Mouse (Mus musculus) heart, adult 18-20 months (tissue): ENCODE results near the gene Agrn. TPM values are rescaled to one million over a fixed set of nuclear protein-coding genes. Genes with fewer than 3 reads are reported as not detected.

Source experiments
- DNase-seq, 2 experiments: peaks; one replicate each; pipeline ENCODE4 v3.0.0; 2021 to 2022; ENCODE audit warnings: mixed read lengths in 1 of 2
- total RNA-seq, 2 experiments: library from RNA; stranded (reverse); gene quantifications; 2 replicates each; pipeline ENCODE4 v1.2.3; 2021

The Agrn gene
- total RNA-seq, 2 experiments from 2014 or later = 22.6 to 24.7 TPM

DNA sequence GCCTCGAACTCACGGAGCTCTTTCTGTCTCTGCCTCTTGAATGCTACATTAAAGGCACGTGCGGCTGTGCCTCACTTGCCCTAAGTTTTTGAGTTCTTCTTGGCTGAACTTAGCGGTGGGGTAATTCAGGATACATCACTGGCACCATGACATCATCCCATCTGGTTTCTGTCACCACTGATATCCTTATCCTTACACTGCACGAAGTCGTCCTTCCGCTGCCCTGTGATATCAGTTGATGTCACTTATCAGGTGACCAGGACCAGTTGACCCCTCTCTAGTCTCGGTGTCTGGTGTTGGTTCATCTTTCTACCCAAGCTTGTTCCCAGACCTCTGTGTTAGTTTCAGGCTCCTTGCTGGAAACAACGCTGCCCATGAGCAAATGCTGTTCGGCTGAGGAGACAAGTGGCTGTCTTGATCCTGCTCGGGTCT is 5.2 kb upstream of the Agrn start:
- DNase-seq = peak in 1 of 2 experiments; percentile 39

DNA sequence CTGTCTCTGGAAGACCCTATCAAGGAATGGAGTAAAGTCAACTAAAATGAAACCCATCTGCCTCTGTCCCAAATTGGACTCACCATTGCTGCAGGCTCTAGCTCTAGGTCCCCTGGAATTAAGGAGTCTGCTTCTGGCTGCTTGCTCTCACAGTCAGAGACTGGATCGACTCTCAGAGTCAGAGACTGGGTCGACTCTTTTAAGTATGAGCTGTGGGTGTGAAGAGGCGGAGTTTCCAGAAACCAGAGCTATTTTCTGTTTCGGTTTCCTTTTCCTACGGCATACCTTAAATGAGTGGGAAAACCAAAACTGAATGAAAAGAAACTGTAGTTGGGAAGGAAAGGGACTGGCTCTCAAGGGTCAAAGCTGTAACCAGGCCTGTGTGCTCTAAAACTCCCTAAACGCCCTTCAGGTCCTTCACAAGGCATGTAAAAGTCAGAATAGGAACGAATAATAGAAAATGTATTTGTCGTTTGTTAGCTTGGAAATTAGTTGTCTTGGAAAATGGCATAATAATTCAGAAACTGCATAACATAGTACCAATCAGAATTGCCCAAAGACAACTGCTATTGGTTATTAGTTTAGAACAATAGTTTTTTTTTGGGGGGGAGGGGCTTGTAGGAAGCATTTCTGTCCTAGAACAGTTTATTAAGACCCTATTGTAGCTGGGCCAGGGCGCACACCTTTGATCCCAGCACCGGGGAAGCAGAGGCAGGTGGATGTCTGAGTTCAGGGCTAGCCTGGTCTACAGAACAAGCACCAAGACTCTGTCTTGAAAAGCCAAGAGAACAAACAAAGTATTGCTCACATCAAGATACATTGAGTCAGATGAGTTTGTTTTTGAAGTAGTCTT is 3.6 kb upstream of the Agrn start, which contains the start of gene Isg15:
Gene Isg15, minus strand, starts transcription at position 196 of the 853 bp plus-strand sequence.
- DNase-seq = peak; percentile 54 to 63

DNA sequence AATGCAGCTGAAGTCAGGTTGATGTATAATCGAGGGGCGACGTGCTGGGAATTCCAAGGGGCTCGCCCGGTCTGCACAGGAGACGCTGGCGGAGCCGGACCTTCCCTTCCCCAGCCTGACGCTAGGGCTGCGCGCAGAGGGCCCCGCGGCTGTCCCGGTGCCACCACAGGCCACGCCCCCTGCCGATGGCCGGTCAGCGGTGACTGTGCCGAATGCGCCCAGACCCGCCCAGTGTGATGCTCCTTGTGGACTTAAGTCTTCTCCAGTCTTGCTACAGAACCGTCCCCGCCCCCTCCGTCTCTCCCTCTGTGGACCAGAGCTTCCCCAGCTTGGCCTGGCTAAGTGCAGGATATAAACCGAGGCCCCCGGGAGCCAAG is 529 bp upstream of the Agrn start:
- peak; percentile 88 to 94 for DNase-seq

DNA sequence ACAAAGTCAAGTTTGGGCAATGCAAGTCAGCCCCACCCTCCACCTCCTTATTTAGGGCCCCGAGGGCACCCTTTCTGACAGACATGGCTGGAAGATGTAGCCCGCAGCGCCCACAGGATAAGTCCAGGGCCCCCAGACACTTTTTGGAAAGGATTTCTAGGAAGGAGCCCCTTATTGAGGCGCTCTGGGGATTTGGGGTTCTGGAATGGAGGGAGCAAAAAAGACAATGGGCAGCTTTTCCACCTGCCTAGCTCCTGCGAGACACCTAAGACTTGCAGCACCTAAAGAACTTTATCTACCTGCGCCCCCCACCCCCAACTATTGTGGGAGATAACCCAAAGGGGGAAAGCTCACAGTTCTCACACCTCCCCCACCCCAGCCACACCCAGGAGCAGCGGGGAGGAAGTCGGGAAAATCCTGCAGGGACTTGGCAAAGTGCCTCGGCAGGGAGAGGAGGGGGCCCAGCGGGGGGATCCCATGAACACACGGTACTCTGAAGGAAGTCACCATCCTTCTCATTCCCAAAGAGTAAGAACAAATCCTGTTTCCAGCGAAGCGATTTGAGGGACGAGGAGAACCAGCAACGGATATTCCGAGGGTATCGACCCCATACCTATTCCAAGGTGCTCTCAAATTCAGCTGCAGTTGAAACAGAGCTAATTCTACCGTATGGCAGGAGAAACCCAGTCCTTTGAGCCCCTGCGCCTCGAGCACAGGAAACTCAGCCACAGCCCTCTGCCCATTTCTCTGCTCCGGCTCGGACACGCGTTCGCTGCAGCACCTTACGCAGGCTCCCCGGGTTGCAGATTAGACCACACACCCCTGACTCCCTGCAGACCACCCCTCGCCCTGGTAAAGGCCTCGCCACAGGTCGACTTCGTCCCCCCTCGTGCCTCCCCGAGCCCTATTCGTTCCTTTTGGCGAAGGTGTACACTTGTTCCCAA is 1.1 kb downstream of the Agrn start:
- peak; percentile 60 to 69 for DNase-seq

DNA sequence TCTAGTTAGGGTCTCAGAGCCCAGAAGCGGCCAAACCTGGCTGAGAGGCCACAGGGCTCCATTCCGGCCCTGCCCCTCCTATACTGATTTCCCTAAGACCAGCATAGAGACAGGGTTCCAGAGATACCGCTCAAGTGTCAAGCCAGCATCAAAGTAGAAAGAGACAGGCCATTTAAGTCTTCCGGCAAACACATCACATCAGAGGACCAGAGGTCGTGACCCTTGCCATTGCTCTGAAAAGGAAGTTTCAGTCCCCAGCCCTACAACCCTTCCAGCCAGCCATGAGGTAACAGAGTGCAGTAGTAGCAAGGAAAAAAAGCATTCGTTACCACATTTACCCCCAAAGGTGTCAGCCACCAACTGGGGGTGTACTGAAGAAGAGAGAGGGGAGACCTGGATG is 2.9 kb downstream of the Agrn start:
- DNase-seq = no peak

DNA sequence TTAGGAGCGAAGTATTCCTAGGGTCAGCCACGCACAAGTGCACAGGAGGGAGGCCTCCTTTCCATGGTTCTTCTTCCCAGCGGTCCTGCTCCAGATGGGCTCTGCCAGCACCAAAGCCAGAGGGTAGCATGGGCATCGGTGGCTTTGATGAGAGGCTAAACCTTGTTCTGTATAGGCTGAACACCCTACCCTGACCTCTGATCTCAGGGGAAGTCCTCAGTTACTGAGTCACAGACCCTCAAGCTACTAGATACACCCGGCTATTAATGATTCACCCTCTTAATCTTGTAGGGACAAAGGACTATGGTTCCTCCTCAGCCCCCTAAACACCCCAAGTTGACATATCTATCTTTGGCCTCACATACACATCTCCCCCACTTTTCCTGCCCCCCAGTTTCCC is 3.4 kb downstream of the Agrn start:
- no peak for DNase-seq

DNA sequence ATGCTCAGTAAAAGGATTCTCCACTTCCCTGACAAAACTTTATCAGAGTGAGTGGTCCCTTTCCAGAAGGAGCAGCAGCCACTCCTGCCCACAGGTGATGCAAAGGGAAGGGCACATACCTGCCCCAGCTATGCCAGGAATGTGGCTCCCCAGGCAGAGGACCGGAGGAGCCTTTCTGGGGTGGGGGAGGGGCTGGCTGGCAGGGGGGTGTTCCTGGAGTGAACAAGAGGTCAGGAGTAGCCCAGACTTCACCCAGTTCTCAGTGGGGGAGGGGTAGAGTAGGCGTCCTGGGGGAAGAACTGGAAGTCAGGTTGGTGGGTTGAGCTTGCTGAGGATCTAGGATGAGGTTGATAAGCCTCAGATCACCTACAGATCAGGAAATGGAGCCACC is 4.1 kb downstream of the Agrn start:
- DNase-seq = no peak

DNA sequence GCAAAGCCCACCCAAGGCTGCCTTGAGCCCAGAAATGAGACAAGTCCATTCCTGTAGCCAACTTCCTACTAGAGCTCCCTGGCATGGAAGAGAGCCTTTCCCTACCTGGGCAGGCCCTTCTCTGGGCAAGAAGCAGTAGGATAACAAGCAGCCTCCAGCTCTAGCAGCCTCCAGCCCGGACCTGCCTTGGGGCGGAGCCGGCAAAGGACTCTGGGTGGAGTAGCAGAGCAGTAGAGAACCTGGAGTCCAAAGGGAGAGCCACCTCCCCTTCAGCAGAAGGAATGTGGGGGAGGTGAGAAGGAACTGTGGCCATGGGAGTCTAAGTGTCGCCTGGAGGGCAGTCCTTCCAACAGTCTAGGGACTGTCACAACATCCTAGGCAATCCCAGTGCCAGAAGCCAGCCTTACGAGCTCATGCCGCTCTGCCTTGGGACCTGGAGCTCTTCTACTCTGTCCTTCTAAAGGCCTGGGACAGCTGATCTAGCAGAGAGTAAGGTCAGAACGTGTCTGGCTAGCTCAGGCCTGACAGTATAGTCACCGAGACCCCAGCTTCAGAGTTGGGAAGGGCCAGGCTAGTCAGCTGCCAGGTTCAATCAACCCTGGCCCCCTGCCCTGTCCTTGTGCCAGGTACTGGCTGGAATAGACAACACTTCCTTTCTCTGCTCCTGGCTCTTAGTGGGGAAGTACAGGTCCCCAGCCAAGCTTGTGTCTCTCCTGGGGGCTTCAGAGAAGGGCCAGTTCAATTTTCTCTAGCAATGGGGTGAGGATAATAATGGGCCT is 4.7 kb downstream of the Agrn start:
- DNase-seq = peak; percentile 42 to 49

DNA sequence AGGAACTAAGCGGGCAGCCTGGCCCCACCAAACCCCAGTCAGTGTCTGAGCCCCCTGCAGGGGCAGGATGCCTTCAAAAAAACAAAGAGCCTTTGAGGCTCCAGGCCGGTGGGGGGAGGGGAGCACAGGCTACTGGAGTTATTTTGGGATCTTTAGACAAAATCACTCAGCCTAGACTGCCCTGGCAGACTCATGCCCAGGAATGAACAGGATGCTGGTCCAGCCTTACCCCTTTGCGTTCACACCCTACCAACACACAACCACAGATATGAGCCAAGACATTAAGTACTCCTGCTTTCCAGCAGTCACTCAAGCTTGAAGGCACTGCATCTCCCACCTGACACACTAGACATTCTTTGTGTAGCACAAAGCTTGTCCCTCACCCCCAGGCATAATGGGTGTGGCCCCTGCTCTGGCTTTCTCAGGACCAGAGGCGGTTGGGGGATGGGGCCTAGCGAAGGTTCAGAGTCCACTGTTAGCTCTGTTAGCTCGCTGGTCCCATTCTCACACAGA is 8.4 kb downstream of the Agrn start:
- DNase-seq = no peak

DNA sequence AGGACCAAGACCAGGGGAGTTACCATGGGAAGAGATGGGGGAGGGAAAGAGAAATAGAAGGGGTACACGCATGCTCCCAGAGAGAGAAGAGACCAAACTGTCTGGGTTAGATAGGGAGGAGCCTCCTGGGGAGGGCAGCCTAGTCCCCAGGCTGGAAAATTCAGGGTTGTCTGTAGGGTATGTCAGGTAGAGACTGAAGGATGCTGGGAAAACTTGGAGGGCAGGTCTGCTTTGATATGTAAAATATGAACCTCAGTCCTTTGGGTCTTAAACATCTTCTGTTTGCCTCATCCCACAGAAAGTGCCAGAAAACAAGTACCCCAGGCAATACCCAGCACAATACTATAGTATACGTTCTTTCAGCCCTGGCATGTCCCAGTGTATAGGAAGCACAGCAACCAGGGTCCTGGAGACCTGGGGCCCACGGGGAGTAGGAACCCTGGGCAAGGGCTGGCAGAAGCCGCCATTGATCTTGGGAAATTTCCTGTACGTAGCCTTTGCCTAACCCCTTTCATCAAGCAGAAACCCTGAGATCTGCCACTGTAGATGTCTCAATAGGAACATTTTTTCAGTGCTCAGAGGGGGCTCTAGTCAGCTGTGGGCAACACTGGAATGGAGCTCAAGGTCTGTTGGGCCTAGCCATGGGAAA is 9.0 kb downstream of the Agrn start:
- DNase-seq = no peak

DNA sequence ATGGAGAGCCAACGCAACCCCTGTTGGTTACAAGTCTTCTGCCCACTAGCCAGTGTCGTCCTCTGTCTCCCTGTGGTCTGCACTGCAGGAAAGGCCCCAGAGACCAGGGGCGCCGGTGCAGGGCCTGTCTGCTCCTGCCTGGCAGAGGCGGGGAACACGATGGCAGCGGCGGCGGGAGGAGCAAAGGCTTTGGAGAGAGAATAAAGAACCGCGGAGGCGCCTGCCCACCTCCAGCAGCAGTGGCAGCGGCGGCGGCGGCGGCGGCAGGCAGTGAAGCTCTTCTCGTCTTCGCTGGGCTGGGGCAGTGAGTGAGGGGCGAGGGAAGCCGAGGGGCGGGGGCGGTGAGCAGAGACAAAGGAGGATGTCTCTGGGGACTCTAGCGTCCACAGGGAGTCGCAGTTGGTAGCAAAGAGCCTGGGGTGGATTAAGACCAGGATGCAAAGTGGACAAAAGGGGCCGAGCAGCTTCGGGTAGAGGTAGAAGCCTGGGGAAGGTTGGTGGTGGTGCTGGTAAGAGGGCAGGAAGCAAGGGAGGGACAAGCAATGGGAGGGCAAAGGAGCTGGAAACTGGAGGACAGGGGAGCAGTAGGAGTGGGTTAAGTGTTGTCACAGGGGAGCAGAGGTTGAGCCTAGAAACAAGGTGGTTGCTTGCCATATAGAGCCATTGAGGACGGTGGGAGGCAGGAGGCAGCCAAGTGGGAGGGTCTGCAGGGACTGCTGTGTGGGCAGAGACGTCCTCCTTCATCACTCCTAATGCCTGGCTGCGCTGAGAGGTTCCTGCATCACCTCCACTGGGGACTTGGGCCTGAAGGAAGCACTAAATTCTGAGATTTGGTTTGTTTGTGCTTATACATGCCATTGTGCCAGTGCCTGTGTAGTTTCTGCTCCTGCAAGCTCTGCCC is 11.1 kb downstream of the Agrn start:
- no peak for DNase-seq

DNA sequence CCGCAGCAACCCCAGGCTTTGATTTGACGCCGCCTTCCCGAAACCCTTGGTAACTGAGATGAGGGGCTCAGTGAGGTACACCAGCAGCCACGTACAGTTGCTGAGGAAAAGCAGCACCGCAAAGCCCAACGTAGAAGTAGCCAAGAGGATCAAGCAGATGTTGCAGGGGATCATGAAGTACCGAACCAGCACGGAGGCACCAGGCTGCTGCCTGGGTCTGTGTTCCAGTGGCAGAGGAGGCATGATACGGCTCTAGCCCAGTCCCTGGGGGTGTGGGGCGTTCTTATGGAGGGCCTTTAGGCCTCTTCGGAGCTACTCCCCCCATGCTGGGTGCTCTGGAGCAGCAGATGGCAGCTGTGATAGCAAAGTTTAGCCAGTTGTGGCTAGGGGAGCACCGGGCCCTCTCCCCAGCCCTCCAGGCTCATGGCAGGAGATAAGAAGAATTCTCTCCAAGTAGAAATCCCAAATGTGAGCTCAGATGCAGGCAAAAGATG is 11.8 kb downstream of the Agrn start:
- DNase-seq = no peak

DNA sequence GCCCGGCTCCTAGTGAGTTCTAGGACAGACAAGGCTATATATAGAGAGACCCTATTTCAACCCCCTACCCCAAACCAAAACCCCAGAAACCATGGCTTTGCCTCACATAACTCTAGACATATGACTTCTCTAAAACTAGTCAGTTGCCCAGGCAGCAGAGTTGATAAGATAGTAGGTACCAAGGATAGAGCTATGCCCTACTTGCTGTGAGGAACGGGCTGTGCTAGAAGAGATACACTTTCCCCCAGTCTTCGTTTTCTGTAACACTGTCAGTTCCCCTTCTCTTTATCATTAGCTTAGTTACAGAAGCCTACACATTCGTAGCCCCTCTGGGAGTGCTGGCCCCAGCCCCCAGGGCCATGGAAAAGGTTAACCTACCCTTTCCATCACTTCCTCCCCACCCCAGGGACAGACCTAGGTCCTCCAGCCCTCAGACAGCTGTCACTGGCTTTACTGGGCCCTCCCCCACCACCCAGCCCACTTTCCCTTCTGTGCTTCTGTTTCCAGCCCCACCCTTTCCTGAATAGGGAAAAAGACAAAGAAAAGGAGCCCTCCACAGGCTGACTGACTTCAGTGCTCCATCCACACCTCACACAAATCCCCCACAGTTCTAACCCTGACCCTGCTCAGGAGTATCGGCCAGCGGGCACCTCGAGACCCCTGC is 12.9 kb downstream of the Agrn start:
- DNase-seq = peak in 1 of 2 experiments; percentile 48

DNA sequence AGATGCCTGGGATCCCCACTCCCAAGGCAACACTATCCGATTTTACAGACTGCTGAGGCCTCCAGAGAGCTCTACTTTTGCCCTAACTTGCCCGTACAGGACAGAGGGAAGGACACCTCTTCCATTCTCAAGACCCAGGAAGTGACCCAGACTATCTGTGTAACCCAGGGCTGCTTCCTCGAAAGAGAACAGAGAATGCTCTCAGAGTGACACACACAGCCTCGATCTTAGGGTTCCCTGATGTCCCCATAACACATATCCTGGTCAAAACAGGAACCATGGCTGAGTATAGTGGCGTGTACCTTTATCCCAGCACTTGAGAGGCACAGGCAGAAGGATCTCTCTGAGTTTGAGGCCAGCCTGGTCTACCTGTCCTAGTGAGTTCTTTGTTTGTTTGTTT is 13.5 kb downstream of the Agrn start:
- no peak for DNase-seq

DNA sequence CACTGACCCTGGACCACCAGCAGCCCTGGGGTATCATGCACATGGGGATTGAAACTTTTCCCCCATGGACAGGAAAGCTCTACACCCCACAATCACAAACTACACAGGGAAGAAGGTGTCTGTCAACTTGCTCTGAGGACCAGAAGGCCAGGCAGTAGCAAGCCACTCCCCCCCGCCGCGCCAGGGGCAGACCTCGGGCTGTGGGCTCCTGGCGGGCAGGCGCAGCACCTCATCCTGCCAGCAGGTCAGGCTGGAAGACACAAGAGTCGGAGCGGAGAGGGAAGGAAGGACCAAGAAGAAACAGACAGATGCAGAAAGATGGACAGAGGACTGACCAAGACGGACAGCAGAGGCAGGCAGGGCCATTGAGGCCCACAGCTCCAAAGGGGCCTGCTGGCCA is 19.7 kb downstream of the Agrn start:
- DNase-seq = no peak

DNA sequence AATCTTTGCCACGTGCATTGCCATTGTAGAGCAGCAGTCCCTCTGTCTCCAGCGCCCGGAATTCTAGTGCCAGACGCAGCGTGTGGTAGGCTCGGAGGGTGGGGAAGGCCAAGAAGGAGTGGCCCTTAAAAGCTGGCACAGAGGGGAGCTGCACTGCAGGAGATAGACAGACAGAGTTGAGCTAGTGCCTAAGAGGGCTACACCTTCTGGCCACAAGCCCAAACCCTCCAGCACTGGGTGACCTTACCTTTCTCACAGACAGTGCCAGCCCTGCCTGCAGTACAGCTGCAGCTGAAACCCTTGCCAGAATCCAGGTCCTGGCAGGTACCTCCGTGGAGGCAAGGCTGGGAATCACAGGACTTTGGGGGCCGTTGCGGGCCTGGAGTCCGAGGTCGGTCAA is 25.5 kb downstream of the Agrn start:
- DNase-seq = peak; percentile 73 to 85

DNA sequence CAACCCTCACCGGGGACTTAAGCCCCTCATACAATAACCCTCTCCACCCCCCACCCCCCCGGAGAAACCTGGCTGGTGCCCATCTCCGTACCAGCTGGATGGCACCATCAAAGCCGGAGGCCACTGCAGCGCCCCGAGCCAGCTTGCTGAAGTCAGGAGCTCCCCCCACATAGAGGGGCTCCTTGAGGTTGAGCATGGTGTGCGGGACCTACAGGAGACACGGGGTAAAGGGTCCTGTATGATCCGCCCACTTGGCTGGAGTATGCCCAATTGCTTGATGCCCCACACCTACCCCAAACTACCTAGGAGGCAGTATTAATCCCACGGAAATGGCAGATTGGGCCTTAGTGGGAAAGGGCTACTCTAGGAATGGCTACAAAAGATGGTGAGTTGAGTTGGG is 28.2 kb downstream of the Agrn start:
- no peak for DNase-seq

DNA sequence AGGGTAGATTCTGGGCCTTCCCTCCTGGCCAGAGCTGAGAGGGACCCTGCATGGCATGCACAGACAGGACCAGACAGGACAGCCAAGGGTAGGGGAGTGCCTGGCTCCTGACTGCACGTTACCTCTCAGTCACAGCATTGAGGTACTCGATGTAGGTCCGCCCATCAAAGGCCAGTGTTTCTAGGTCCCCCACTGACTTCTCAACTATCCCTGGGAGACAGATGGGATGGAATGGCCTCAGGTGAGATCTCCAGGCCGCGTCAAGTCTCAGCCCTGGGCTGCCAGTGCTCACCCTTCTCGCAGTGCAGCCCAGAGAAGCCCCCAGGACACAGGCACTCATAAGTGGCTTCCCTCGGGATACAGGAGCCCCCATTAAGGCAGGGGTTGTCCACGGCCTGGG is 28.7 kb downstream of the Agrn start:
- DNase-seq = no peak

DNA sequence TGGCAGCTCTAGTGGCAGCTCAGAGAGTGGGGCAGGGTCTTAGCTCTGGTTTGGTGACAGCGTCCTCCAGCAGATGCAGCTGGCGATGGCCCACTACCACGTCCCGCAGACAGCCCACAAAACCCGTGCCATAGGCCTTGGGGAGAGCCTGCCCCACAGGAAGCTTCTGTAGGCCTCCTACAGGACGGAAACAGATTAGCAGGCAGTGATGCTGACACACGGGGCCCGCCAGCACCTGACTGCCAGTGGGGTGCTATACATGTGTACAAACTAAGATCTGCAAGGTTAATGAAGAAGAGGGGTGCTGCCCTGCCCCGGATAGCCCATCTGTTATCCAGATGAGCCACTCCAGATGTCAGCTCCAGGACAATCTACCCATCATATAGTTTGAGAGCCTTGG is 30.8 kb downstream of the Agrn start:
- DNase-seq = peak in 1 of 2 experiments; percentile 0

DNA sequence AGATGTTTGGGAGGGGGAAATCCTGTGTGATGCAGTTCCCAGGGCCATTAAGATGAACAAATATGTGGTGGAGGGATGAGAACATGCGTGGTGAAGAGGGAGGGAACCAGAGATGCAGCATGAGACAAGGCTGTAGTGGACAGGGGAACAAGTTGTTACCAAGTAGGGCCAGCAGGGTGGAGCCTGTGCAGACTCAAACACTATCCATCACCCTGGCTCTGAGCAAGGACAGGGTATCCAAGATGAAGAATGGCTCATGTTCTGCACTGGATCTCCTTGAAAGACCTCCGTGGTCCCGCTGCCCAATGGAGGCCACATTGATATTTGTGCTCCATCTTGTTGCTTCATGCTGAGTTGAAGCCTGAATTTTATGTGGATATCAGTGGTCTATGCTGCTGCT is 42.5 kb downstream of the Agrn start:
- DNase-seq = no peak
